Mouse (Mus musculus) kidney, postnatal 14 days (tissue): ENCODE measurements around the gene Rhox12.

ENCODE experiments used
- DNase-seq: peaks from one replicate; pipeline ENCODE4 v3.0.0; 2022; ENCODE audit warnings: mixed read lengths

Gene Rhox12

DNA sequence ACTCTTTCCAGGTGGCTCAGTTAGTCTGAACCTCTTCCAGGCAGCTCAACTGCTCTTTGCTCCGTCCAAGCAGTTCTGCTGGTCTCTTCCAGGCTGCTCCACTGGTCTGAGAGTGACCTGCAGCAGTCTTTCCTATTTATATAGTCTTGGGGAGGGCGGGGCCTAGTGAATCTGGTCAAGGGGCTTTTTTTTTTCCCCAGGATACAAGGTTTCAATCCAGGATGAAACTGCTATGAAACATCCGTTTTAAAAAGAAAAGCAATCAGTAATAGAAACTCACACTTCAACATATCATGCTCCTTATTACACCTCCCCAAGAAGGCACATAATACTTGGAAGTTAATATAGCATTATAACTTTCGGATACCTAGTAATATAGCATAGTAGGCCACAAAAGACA, at the start of gene Rhox12:
TSS of gene Rhox12 (minus strand) at position 101 of the 400 bp plus-strand sequence.
- DNase-seq: no peak

GRCm38 (mm10) chrX:38159097-38159496, 48.4 kb upstream of the Rhox12 start:
- no peak for DNase-seq

DNA sequence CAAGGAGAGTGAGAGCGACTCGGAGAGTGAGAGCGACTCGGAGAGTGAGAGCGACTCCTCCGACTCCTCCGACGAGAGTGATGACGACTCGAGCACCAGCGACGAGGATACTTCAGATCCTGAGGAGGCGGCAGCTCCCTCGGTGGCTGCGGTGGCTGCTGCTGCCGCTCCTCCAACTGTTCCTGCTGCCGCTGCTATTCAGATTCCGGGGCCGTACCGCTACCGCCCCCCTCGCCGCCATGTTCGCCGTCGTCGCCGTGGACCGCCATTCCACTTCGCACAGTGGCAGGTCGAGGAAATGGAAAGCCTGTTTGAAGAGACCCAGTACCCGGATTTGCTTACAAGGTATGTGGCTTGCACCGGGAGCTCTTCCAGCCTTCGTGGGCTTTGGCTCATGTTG, 10.8 kb upstream of the Rhox12 start:
- no peak for DNase-seq

DNA sequence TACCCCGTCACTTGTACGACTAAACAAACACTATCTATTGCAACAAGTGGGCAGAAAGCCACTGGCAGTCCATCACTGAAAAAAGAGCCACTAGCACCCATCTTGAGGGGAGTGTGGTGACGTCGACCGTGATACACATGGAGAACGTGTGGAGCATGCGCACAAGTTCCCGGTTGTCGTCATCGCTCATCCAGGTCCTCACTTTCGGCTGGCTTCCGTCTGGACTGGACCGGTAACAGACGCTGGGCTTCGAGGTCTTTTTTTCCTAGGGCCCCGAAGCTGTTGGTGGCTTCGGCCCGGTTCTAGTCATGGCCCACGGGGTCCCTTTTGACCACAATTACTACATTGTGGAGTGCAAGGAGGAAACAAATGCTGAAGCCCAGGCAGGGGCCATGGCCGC, 10.3 kb upstream of the Rhox12 start, which contains the start of gene Rhox13:
TSS of gene Rhox13 (plus strand) at position 238 of the 400 bp plus-strand sequence.
- DNase-seq: no peak

- no peak for DNase-seq
These were observed 25.7 kb downstream of the Rhox12 start, which contains the start of gene Rhox11 for GRCm38 (mm10) chrX:38085041-38085440. Gene Rhox11 (minus strand): TSS chrX:38085141.

DNA sequence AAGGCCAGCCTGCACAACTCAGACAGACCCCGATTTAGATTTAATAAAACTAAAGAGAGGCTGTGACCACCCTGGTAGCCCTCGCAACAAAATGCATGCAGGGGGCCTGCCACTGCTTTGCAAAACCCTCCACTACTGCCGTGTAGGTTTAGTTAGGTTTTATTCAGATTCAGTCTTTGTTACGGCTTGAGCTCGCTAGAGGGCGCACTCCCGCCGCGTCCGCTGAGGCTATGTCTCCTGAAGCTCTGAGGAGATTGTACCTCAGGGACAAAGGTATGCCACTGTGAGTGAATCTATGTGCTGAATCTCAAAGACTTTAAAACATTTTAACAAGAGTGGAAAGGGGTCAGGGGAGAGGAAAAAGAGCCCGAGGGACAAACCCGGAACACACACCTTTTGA, 26.5 kb downstream of the Rhox12 start:
- DNase-seq: peak; percentile 50

DNA sequence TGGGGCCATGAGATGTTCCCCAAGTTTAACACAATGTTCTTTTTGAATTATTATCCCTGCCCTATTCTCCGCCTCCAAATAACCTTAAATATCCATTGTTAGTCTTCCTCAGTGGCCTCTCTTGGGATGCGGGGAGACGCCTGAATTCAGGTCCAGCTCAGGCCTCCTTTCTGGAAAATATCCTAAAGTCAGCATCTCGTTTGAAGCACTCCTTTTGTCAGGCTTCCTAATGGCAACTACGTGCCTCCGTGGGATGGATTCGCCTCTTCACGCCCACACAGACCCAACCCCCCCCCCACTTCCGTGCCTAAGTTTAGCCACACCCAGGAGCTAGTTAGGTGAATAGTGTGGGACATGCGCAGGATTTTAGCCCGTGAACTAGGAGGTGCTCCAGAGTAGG, 44.5 kb downstream of the Rhox12 start, which contains the start of gene Rhox10:
TSS of gene Rhox10 (plus strand) at position 301 of the 400 bp plus-strand sequence.
- DNase-seq: no peak

DNA sequence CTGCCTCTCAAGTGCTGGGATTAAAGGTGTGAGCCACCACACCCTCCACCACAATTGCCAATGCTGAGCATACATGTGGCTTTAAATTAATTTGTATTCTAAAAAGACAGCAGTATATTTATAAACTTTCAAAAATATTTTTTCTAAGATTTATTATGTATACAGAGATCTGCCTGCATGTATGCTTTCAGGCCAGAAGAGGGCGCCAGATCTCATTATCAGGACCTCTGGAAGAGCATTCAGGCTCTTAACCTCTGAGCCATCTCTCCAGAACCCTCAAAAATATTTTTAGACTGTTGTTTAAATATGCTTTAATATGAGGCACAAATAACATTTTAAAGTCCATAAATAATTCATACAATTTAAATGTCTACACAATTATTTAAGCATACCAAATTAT, 49.2 kb downstream of the Rhox12 start:
- DNase-seq: no peak
